Mouse (Mus musculus) G1E (cell line): ENCODE results near the gene Capn11.

Experiments
- CTCF ChIP-seq: IDR thresholded peaks from 2 replicates; pipeline ENCODE4 v1.5.1; 2012; ENCODE audit warnings: low read depth, low read length, inconsistent platforms, mixed read lengths
- GATA1 ChIP-seq: IDR thresholded peaks from 2 replicates; pipeline ENCODE4 v1.6.1; 2012; ENCODE audit warnings: borderline replicate concordance, low read length, inconsistent platforms, mixed read lengths
- POLR2AphosphoS5 ChIP-seq: IDR thresholded peaks from 2 replicates; pipeline ENCODE4 v1.6.1; 2012; ENCODE audit warnings: low read depth, low read length, inconsistent platforms; ENCODE audit not compliant: insufficient replicate concordance
- TAL1 ChIP-seq: conservative IDR thresholded peaks from 2 replicates; pipeline ENCODE4 v1.6.1; 2012; ENCODE audit warnings: low read depth, low read length, inconsistent platforms, mixed read lengths

DNA sequence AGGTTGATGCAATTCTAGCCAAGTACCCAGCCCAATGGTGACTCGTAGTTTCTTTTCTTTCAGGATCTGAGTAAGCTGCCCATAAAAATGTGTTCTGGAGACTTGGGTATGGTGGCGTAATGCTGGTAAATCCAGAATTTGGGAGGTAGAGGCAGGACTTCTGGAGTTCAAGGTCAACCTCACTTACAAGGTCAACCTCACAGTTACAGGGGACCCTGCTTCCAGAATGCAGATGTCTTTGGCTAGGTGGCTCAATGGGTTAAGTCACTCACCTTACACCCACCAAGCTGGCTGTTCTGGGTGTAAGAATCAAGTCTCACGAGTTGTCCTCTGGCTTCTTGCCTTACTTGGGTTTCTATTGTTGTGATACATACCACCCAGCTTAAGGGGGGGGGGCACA is 42.4 kb downstream of the Capn11 start:
- TF ChIP-seq POLR2AphosphoS5 (no peak), CTCF (no peak), GATA1 (no peak), TAL1 (no peak)
